Mouse (Mus musculus) layer of hippocampus, adult 18-20 months (tissue): ENCODE measurements at regions not wholly inside any gene's neighbourhood (a gene's known extent, or its start where the extent isn't known, plus 50 kb on each side); places are given as distances from the start of the nearest gene placed in this dataset.

Source experiments
- DNase-seq, 2 experiments: peaks; one replicate each; pipeline ENCODE4 v3.0.0; 2022; ENCODE audit warnings: low spot score in 2 of 2

DNA sequence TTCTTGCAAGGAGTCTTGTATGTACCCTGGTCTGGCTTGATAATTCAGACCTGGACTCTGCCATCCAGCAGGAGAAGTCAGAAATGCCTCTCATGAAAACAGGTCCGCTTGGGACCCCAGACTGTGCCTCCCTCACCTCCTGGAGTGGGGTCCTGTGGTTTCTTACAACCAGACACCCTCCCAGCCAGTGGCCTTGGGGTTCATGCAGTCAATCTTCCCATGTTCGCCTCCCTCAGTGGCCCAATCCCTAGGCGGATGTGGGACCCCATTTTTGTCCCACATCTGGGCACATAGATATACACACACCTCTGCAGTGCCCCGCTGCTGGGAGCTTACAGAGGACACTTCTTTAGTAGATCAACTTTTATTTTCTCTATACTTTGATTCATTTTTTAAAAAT lies 217.7 kb downstream of the Lrfn2 start:
- no peak for DNase-seq

DNA sequence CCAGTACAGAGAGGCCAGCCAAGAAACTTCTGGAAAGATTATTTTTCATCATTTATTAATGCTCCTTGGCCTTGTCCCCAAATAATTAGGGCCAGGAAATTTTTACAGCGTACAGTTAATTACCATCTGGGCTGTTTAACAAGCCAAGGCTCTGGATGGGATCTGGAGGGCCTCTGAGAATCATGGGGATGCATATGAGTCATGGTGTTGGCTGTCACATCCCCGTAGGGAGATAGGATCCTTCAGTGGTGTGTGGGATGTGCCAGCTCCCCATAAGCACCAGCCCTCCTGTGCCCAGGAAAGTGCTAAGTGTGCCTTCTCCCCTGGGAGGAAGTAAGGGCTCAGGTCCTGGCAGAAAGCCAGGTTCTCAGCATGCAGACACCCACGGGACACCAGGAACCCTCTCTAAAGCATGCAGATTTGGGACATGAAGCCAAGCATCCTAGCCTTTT lies 218.8 kb downstream of the Lrfn2 start:
- DNase-seq: peak; percentile 52 to 63

DNA sequence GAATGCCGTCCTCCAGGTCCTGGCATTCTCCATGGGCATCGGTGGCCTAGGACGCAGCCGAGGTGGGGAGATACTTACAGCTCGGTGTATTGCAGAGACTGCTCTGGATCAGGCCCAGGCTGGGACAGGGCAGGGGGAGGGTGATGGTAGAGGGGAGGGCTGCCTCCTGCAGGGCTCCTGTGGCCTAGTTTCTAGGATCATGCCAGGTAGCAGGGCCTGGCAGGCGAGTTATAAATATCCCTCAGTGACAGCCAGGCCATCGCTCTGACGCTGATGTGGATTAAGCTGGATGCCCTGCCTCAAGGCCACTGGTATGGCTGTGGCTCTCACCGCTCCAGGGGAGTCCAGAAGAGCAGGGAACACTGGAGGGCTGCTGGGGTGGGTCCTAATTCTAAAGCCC lies 221.8 kb downstream of the Lrfn2 start:
- DNase-seq: no peak

DNA sequence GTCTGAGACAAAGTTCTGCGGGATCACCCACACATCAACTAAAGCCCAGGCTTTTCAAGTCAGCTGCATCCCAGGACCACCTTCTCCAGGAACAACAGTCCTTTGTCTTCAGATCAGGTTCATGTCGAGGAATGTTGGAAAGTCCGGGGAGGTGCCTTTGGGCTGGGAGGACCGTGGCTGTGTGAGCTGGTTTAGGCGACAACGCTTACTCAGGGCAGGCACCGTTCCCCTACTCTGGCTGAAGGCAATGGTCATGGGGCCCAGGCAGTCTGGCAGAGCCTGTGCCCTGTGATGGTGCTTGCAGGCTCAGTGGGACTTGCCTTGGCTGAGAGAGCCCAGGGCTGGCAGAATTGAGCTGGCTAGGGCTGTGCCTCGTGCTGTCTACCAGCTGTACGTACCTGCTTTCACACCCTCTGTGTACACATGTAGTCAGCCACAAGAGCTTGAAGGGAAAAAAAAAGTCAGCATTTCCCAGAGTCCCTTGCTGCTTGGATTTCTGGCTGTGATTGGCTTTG lies 222.9 kb downstream of the Lrfn2 start:
- DNase-seq: no peak

DNA sequence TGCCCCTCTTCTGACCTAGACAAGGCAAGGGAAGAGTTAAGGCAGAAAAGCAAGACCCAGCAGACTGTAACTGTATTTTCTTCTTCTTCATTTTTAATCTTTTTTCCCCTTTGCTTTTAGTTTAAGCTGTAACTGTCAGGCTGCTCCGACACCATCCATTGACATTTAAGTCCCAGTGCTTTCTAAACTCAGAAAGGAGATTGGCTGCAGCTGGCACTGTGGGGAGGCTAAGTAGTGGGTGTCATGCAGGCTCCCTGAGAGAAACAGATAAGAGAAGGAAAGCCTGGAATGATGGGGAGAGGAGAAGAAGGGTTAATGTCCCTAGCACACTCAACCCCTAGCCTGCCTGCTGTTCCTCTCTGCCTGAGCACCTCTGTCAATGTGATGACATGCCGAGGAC lies 225.4 kb downstream of the Lrfn2 start:
- peak in 1 of 2 experiments; percentile 51 for DNase-seq

DNA sequence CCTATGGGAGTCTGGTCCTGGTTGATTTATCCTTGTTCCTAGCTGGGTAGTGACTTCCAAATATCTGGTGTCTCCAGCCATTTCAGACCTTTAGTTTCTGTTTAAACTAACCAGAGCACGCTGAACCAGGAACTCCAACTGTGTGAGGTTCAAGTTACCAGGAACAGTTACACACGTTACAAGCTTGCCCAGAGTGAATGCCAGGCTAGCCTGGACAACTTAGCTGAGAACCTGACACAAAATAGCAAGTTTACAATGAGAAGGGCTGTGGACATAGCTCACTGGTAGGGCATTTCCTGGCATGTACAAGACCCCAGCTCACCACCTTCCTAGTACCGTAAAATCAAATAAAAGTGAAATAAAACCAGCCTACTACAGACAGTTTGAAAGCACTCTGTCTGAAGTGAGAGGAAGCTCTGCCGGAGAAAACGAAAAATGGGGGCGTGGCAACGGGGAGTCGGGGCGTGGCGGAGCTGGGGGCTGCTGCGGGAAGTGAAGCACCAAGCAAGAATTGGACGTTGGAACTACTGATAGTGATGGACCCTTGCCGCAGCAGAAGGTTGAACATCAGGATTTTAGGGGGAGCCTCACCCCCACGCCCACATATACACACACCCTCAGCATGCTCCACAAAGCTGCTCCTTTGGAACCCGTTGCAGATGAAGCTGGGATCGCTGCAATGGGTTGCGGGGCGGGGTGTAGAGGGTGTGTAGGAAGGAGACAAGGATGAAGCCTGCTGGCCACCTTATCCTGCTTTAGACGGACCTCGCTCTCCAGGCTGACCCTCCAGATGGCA lies 239.3 kb downstream of the Lrfn2 start:
- peak in 1 of 2 experiments; percentile 38 for DNase-seq

DNA sequence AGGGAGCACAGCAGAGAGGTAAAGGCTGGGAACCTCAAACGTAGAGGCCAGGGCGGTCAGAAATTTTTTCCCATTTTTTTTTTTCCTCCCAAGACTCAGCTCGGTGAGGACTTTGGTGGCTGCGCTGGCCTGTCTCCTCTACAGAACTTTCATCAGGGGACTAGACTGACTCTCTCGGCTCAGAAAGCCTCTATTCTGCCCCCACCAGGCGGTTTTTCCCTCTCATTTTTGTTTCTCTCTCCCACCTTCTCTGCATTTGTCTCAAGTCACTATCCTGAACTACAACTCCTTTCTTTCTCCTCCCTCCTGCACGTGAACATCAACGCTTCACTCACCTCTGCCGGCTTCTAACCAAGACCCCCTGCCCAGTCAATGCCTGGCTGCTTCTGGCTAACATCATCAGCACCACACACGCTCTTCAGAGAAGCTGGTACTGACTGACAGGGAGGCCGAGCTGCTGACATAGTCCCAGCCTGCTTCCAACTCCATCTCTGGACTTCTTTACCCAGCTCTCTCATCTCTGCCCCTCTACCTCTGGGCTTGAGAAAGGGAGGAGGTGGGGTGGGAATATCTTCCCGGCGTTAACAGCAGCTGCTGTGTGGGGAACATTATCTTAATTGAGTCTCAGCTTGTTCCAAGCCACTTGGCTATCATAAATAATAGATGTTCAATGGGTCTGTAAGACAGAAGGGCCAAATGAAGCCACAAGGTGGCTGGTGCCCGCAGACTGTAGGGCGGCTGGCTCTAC lies 240.0 kb downstream of the Lrfn2 start:
- peak in 1 of 2 experiments; percentile 35 for DNase-seq

DNA sequence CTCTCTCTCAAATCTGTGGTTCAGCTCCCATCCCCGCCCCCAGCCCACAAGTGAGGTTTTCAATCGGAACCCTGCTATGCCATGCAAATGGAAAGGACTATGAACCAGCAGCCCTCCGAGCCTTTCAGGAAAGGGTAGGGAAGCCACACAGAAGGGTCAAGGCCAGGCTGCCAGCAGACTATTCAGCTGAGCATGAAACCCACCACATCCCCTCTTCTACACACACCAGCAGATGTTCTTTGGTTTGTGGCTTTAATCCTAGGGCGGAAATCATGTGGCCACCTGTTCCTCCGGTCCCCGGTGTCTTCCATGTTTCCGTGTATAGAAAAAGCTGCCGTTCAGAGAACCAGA lies 240.6 kb downstream of the Lrfn2 start:
- no peak for DNase-seq

DNA sequence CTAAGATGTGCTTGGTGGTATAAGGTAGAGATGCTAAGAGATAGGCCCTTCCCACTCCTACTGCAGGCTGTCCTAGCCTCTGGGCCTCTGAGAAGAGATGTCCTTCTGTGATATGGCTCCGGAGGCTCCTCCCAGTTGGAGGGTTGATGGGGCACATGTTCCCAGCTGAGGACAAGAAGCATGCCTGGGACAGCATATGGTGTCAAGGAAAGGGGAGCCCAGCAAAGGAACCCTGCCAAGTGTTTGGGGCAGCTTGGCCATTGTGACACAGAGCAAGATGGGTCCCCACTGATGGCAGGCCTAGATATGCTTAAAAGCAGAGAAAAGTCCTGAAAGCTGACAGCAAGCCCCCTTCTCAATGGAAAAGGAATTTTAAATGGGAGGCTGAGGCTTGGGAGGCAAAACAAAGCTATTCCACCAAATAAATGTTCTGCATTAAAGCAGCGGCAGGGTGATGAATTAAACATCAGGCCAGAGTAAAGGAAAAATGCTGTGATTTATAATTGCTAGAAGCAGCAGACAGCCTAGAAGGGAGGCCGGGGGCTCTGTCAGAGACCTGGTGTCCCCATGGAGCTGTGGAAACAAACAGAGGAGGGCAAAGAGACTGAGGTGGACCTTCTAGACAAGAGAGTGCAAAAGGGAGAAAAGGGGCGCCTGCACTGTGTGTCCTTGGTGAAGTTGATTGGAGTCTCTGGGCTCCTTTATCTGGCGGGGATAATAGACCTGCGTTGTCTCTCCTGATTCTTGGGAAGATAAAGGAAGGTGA lies 246.0 kb downstream of the Lrfn2 start:
- DNase-seq: no peak

DNA sequence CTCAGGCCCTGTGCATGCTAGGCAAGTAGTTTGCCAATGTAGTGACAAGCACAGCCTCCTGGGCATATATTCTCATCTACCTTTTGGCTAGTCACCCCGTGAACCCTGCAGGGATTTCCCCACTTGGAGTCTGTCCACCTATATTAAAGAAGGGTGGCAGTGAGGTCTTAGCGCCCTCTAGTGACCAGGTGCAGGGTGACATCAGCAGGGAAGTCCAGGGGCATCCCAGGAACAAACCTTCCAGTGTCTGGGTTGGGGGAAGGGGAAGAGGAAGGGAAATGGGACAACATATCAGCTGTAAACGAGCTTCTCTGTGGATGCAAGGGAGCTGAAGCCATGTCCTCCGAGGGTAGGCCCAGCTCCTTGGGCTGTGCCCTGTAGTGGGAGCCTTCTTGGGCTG lies 245.7 kb upstream of the Mocs1 start:
- DNase-seq: peak in 1 of 2 experiments; percentile 53

DNA sequence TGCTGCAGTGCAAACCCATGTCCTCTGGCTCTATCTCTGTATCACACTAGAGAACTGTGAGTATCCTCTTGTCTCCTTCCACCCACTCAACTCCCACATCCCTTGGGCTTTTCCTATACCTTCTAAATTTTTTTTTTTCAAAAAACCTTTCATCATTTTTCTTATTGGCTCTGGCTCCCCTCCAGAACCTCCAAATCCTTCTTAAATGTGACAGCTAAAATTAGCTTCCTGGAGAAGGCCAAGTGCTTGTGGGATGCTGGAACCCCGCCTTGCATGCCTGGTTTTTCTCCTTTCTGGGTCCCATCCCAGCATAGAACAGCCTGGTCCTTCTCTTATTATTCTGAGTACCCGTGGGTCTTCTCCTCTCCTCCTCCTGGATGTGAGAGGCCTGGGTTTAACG lies 244.2 kb upstream of the Mocs1 start:
- DNase-seq: peak in 1 of 2 experiments; percentile 32

DNA sequence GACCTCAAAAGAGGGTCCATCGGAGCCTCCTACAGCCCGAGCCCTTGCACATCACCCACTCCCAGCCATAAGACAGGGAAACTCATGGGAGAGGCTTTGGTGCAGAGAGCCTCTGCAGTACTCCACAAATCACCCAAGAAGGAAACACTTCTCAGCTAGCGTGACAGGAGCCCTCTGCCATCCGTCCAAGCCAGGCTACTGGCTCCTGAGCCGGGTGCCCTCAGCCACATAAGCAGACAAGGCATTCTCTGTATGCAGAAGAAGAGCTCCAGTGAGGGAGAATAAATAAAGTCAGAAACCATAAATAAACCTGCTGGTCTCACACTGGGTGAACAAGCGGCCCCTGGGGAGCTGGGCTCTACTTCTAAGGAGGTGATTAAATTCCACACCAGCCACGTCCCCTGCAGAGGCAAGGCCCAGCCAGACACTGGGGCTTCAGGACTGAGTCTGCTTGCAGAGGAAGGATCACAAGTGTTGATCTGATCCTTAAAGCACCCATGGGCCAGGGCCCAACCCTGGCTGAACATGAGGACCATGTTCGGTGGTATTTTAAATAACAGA lies 243.0 kb upstream of the Mocs1 start:
- no peak for DNase-seq

DNA sequence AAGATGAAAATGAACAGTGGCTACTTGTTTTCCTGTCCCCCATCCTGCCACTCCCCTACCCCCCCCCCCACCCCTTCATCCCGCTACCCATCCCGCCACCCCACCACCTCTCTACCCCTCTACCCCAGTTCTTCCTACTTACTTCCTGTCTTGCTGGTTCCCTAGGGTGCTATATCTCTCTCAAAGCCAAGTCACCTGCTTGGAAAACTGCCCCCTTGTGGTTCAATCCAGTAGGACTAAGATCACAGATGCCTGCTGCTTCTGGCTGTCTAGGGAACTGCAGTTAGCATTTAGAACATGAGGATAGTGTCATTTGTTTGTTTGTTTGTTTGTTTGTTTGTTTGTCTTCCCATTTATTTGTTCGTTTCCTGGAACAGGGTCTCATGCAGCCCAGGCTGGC lies 238.4 kb upstream of the Mocs1 start:
- DNase-seq: peak in 1 of 2 experiments; percentile 62

DNA sequence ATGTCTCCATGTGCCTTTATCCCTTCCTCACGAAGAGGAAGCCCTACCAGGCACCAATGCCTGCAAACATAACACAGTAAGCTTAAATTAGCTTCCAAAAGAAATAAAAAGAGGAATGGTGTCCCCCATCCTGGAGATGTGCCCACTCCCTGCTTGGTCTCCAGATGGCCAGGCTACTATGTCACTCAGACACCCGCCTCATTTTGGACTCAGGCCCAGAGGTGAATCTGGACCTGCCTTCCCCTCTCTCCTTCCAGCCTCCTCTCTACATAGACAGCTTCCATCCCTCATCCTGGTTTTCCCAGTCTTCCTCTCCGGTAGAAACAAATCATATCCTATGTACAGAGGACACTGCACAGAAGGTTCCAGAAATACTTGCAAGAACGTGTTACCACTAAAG lies 237.8 kb upstream of the Mocs1 start:
- DNase-seq: no peak

DNA sequence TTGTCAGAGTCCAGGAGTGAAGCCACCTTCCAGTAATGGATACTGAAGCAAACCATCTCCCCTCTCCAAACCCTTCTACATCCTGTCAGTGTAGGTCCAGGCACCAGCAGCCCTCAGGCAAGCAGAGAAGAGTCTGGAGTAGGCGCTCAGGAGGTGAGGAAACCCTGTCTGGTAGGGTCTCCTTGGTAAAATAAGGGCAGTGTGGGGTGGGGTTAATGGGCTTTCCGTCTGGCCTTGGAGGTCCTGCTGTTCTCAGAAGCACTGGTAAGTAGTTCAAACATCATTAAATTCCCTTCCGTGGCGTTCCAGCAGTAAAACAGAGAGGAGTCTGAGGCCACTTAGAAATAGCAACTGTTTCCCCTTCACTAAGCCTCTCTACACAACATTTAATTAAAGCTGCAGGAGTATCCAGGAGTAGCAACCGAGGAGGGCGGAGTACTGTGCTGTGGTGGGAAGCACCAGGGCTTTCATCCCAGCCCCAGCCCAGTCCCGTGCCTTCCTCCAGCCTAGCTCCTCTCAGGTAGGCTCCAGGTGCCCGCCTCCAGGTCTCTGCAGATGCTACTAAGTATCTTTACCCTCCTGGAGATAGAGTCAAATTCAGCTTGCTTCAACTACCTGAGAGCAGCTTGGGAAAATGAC lies 232.0 kb upstream of the Mocs1 start:
- DNase-seq: no peak

DNA sequence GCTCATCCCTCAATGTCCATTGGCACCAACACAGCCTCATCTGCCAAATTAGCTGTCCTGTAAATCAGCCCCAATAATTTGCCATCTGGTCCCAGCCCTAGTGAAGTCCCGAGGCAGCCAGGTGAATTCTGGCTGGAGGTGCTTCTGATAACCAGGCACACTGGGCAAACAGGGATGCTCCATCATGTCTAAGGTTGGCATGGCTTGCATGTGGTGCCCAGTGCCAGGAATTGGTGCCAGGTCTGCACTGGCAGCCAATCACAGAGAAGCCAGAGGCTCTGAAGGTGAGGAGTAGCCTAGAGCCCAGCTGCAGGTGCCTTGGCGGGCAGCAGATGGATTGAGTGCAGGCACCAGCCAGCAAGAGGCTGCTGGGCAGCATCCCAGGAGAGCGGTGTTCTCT lies 226.7 kb upstream of the Mocs1 start:
- DNase-seq: no peak

DNA sequence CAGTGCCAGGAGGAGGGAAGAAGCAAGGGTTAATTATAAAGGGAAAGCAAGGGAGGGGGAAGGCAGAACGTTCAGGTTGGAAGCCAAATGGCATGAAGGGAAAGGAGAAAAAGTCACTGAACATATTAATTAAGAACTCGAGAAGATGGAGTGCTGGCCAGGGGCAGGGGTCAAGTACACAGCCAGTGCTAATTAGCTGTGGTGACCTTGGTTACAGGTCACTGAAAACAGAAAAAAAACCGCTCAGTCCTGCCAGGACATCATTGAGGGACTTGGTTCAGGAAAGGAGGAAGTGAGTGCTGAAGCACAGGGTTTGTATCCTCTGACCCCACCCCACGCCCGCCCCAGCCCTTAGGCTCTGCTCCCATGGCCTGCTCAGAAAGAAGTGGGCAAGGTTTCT lies 223.1 kb upstream of the Mocs1 start:
- DNase-seq: no peak

DNA sequence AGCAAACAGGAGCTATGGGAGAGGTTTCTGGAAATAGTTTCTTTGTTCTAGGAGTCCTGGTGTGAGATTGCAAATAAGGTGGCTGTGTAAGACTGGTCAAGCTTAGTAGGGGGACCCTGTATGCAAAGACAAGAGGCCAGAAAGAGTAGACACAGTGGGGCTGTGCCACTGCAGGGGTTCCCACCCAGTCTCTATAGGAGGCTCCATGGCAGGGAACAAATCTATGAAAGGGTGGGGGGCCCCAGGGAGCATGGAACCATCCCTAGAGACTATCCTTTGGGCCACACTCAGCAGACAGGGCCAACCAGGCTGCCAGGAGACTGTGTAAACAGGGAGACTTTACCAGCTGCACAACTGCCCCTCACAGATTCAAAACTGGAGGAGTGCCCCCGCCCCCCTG lies 222.6 kb upstream of the Mocs1 start:
- no peak for DNase-seq

DNA sequence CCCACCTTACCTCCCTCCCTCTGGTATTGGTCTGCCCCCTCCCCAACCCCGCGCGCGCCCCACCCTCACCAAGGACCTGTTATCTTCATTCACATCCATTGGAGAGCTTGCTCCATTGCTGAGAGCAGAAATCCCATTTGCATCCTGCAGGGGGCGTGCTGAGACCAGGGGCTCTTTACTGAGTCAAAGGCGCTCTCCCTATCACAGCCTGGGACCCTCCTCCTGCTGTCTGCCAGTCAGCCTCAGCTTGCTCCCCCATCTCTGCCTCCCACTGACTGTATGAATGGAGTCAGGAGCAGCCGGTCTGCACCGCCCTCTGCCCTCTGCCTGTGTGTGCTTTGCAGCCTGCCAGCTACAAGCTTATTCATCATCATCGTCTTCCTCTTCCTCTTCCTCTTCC lies 221.5 kb upstream of the Mocs1 start:
- DNase-seq: peak; percentile 39 to 54

DNA sequence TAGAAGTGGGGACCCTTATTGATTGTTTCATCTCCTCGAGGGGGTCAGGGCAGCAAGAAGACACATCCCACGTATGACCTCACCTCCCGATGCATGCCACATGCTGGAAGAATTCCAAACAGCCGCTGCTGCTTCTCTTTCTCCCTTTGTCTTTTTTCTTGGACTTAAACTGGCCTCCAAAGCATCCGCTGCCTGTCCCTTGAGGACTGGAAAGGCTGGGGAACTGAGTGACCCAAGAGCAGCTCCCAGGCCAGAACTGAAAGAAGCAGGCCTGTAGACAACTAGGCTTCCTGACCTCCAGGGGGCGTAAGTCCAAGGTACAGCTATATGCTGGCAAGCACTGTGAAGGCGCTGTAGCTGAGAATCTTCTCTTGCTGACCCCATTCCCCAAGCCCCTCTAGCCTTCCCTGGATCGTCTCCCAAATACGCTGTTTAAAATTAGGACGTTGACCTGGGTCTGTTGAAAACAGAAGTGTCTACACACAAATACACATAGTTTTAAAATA lies 219.8 kb upstream of the Mocs1 start:
- no peak for DNase-seq

DNA sequence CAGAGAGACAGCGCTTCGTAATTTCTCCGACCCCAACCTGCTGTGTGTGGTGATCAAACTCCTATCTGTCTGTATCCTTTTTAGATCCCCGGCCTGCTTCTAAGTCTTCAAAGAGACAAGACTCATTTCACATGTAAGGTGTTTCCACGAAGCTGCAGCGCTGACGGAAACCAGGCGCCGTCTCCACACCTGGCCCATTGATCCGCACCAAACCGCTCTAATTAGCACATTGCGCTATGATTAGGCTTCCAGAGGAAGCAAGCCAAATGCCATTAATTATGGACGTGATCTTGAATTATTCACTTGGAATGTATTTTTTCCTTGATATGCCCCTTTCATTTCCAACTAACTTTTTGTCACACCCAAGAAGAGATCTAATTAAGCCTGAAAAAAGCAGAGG lies 215.2 kb upstream of the Mocs1 start:
- no peak for DNase-seq
